Mouse (Mus musculus) G1E (cell line): ENCODE data around the gene 0610009B22Rik. TPM values are rescaled to one million over a fixed set of nuclear protein-coding genes. Genes with fewer than 3 reads are reported as not detected.

Experiments used
- ATAC-seq: 2 replicates; pipeline ENCODE4 v1.8.0; 2016; ENCODE audit warnings: mild to moderate bottlenecking; ENCODE audit not compliant: insufficient number of reproducible peaks, poor library complexity, low FRiP score, severe bottlenecking; ENCODE audit errors: extremely low read depth
- DNase-seq: peaks from one replicate; pipeline ENCODE4 v3.0.0; 2012; ENCODE audit warnings: low spot score
- H3K27me3 ChIP-seq: 2 replicates; pipeline ENCODE4 v1.6.1; 2012; ENCODE audit warnings: mild to moderate bottlenecking, low read length, inconsistent platforms; ENCODE audit not compliant: insufficient read depth
- H3K36me3 ChIP-seq: replicated peaks from 2 replicates; pipeline ENCODE3; 2012; ENCODE audit warnings: mild to moderate bottlenecking, inconsistent platforms
- H3K4me1 ChIP-seq: 2 replicates; pipeline ENCODE4 v1.6.1; 2012; ENCODE audit warnings: low read depth, low read length, inconsistent platforms, mixed read lengths; ENCODE audit not compliant: insufficient read depth
- H3K4me3 ChIP-seq: 2 replicates; pipeline ENCODE4 v1.5.1; 2012; ENCODE audit warnings: low read depth, mild to moderate bottlenecking, inconsistent platforms, low read length, moderate library complexity, mixed read lengths
- H3K9me3 ChIP-seq: replicated peaks from 2 replicates; pipeline ENCODE4 v1.6.1; 2012; ENCODE audit warnings: inconsistent platforms
- CTCF ChIP-seq: IDR thresholded peaks from 2 replicates; pipeline ENCODE4 v1.5.1; 2012; ENCODE audit warnings: low read depth, low read length, inconsistent platforms, mixed read lengths
- GATA1 ChIP-seq: IDR thresholded peaks from 2 replicates; pipeline ENCODE4 v1.6.1; 2012; ENCODE audit warnings: borderline replicate concordance, low read length, inconsistent platforms, mixed read lengths
- GATA2 ChIP-seq: IDR thresholded peaks from 2 replicates; pipeline ENCODE4 v1.6.1; 2012; ENCODE audit warnings: low read depth, low read length, inconsistent platforms, borderline replicate concordance
- POLR2AphosphoS5 ChIP-seq: IDR thresholded peaks from 2 replicates; pipeline ENCODE4 v1.6.1; 2012; ENCODE audit warnings: low read depth, low read length, inconsistent platforms; ENCODE audit not compliant: insufficient replicate concordance
- TAL1 ChIP-seq: conservative IDR thresholded peaks from 2 replicates; pipeline ENCODE4 v1.6.1; 2012; ENCODE audit warnings: low read depth, low read length, inconsistent platforms, mixed read lengths
- polyA plus RNA-seq: library from polyadenylated mRNA; stranded (reverse); fragments of >175 nt; gene quantifications from 2 replicates; pipeline ENCODE4 v1.2.3, GENCODE M21; 2012
- total RNA-seq, 2 experiments: library from RNA; stranded (forward) in 1 of 2; stranded (reverse) in 1 of 2; fragments of 200-1000 nt in 1 of 2; fragments of >200 nt in 1 of 2; fragmentation: Nextera tagmentation in 1 of 2; gene quantifications; 2 replicates each; pipeline ENCODE4 v1.2.3; 2014 to 2017

The 0610009B22Rik gene
- total and polyA plus RNA-seq, 3 experiments, result 2.8 to 39.6 (median 19.5) TPM

DNA sequence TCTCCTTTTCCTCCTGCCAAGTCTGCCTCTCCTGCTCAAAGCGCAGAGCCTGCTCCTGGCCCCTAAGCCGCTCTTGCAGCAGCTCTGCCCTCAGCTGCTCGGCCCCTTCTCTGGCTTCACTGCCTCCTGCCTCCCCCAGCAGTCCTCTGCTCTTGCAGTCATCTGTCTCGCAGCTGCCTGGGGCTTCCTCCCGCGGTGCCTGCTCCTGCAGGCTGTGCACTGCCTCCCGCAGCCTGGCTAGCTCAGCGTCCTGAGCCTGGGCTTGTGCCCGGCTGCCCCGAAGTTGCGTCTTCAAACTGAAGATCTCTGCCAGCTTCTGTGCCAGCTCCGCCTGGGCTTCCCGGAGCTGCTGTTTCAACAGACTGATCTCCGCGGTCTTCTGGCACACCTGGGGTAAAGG is 44.9 kb downstream of the 0610009B22Rik start:
- no peak for TF ChIP-seq GATA1
- Histone ChIP-seq H3K36me3 (no peaks in the 10 kb centered on the region), H3K4me3 (no peak overlapping the region), H3K4me1 (peaks cover 21% of the 10 kb centered on the region), H3K9me3 (no peaks in the 10 kb centered on the region), H3K27me3 (peaks cover 74% of the 10 kb centered on the region)
- ATAC-seq, result no peak
- no peak for DNase-seq

DNA sequence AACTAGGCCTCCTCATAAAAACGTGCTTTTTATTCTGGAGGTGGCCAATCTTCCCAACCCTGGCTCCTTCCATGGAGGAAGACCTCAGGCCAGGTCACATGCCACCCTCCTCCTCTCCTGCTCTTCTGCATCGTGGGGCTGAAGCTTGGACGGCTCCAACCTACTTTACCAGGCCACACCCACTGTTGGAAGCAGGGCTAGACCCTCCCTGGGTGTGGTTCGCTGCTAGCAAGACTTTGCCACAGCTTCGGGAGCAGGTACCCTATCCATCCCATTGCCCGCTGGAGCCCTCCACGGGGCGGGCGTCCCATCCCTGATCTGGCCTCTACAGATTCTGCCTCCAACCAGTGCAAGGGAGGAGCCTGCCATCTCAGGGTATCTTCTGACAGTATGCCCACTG is 45.5 kb downstream of the 0610009B22Rik start:
- ATAC-seq (no peak), DNase-seq (no peak)
- Histone ChIP-seq H3K9me3 (no peaks in the 10 kb centered on the region), H3K36me3 (no peaks in the 10 kb centered on the region), H3K4me1 (peaks cover 22% of the 10 kb centered on the region), H3K4me3 (no peak overlapping the region), H3K27me3 (peaks cover 68% of the 10 kb centered on the region)
- TF ChIP-seq CTCF, result no peak
- no peak for TF ChIP-seq POLR2AphosphoS5
- no peak for TF ChIP-seq TAL1

DNA sequence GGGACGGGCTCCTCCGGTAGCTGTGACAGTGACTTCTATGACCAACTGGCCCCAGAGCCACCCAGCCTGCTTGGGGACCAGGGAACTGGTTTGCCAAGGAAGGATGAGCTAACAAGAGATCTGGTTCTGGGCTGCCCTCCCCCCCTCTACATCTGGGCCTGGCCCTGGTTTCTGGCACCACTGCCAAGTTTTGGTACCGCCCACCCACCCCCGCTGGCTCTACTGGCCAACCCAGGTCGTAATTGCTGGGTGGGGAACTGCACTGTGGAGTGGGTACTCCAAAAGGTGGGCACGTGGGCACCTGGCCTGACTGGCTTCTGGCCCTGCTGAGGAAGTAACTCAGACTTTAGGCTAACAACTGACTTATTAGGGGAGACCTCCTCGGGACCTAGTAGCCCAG is 47.9 kb downstream of the 0610009B22Rik start:
- Histone ChIP-seq H3K36me3 (no peaks in the 10 kb centered on the region), H3K4me1 (peaks cover 36% of the 10 kb centered on the region), H3K27me3 (peaks cover 51% of the 10 kb centered on the region), H3K4me3 (no peak overlapping the region), H3K9me3 (no peaks in the 10 kb centered on the region)
- DNase-seq, result no peak
- no peak for ATAC-seq
- TF ChIP-seq GATA1, result no peak
- TF ChIP-seq GATA2, result no peak
- no peak for TF ChIP-seq TAL1
- TF ChIP-seq CTCF, result no peak
- TF ChIP-seq POLR2AphosphoS5, result no peak

DNA sequence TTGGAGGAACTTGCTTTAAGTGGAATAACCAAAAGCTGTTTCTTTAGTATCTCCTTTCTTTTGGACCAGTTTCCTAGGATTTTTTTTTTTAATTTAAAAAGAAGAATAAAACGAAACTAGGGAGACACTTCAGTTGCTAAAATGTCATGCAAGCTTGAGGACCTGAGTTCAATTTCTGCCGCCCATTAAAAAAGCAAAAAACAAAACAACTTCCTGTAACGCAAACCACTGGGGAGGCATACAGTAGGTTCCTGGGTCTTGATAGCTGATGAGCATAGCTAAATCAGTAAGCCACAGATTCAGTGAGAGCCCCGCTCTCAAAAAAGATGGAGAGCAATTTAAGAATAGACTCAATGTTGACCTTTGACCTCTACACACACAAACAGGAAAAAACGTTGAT is 50.2 kb downstream of the 0610009B22Rik start:
- peaks cover 12% of the 10 kb centered on the region for H3K36me3 ChIP-seq
- peaks cover 46% of the 10 kb centered on the region for H3K4me1 ChIP-seq
- DNase-seq (no peak), ATAC-seq (no peak)
- H3K9me3 ChIP-seq, result no peaks in the 10 kb centered on the region
- H3K4me3 ChIP-seq, result no peak overlapping the region
- TF ChIP-seq GATA2 (no peak), CTCF (no peak), POLR2AphosphoS5 (no peak), GATA1 (no peak), TAL1 (no peak)
- peaks cover 30% of the 10 kb centered on the region for H3K27me3 ChIP-seq

DNA sequence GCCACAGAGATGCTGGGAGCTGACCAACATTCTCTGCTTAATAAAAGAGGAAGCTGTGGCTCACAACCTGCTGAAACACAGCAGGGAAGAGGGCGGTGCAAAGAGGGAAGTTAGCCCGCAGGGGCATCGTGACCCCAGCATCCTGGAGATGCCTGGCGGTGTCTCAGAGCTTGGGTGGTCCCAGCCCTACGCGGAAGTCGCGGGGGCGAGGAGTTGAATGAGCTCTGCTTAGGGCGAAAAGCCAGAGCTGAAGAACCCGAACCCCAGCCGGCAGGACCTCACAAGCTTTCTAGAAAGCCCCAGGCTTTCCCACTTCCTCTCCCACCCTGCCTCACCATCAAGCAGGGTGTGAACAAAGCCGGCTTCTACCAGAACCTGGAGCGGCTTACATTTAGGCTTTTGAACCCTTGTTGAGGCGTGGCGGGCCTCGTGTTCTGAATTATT is 50.7 kb downstream of the 0610009B22Rik start:
- peak; percentile 83 for DNase-seq
- peaks cover 16% of the 10 kb centered on the region for H3K36me3 ChIP-seq
- H3K9me3 ChIP-seq, result no peaks in the 10 kb centered on the region
- H3K4me3 ChIP-seq, result peak overlapping the region; percentile 66; the same call in 1 of the 2 replicates
- H3K4me1 ChIP-seq, result peaks cover 41% of the 10 kb centered on the region
- ATAC-seq, result peak; percentile 55
- no peak for TF ChIP-seq TAL1
- TF ChIP-seq GATA1, result no peak
- no peak for TF ChIP-seq GATA2
- no peak for TF ChIP-seq CTCF
- TF ChIP-seq POLR2AphosphoS5, result no peak
- H3K27me3 ChIP-seq, result peaks cover 25% of the 10 kb centered on the region

DNA sequence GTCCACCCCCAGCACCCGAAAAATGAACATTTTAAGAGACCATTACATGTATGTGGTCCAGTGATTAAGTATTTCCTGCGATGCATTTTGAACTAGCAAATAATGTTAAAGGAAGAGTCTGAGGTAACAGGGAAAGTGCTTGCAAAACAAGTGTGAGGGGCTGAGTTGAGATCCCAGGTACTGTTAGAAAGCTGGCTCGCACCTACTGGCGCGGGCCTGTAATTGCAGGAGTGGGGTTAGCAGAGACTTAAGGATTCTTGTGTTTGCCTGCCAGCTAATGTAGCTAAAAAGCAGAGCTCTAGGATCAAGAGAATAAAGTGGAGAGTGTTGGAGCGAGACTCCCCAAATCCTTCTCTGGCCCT is 52.4 kb downstream of the 0610009B22Rik start:
- peak; percentile 64 for ATAC-seq
- Histone ChIP-seq H3K36me3 (peaks cover 31% of the 10 kb centered on the region), H3K4me3 (peak overlapping the region; percentile 79), H3K27me3 (peaks cover 11% of the 10 kb centered on the region; the same call in 1 of the 2 replicates), H3K9me3 (no peaks in the 10 kb centered on the region), H3K4me1 (peaks cover 50% of the 10 kb centered on the region)
- no peak for TF ChIP-seq GATA2
- no peak for TF ChIP-seq TAL1
- TF ChIP-seq GATA1, result no peak
- TF ChIP-seq POLR2AphosphoS5, result no peak
- TF ChIP-seq CTCF, result peak; percentile 75
- peak; percentile 63 for DNase-seq
